ENCODE assay signal across 8 mouse cellular contexts in genomic region chr11:100969744-100970556, GRCm38 (mm10). TPM values are rescaled to one million over a fixed set of nuclear protein-coding genes. Genes with fewer than 3 reads are reported as not detected.
DNase-seq lines count a peak whose midpoint lies in the region; ATAC-seq and TF ChIP-seq lines count a peak whose summit lies in the region.

No protein-coding gene starts in this region.

- no peak for TF ChIP-seq POLR2A in cortical plate, adult 2 months (IDR thresholded peaks at IDR 0.05; ENCODE audit: extremely low read depth, insufficient read depth, low read length)
- TF ChIP-seq POLR2A in lung, adult 2 months (IDR thresholded peaks at IDR 0.05; ENCODE audit: borderline replicate concordance, extremely low read depth, low read depth, low read length) = peak; percentile 49; the same call in 1 of the 2 replicates

- H3K27me3 ChIP-seq in intestine, embryonic 16.5 days (replicated peaks; ENCODE audit: control insufficient read depth, insufficient read depth, low read length) = no peaks in the 10 kb centered on the region
- peaks cover 45% of the 10 kb centered on the region for H3K27me3 ChIP-seq in neural tube, embryonic 14.5 days (ENCODE audit: control insufficient read depth, insufficient read depth, low read length)

- peak overlapping the region; percentile 72 for H3K27ac ChIP-seq in cortical plate, adult 2 months (ENCODE audit: insufficient read depth, low read length)
- H3K27ac ChIP-seq in intestine, embryonic 16.5 days (ENCODE audit: low read length) = peak overlapping the region; percentile 93
- H3K27ac ChIP-seq in neural tube, embryonic 14.5 days (ENCODE audit: low read depth, low read length) = peak overlapping the region; percentile 28; the same call in 1 of the 2 replicates

- WGBS in intestine, embryonic 16.5 days = under 1% methylated on average over 64 of the region's 65 CpGs
- under 1% methylated on average over 65 of the region's 65 CpGs for WGBS in lung, adult 2 months
- WGBS in neural tube, embryonic 14.5 days = 1% methylated on average over 65 of the region's 65 CpGs

- H3K36me3 ChIP-seq in intestine, embryonic 16.5 days (ENCODE audit: control insufficient read depth, insufficient read depth, low read length) = no peaks in the 10 kb centered on the region
- H3K36me3 ChIP-seq in neural tube, embryonic 14.5 days (ENCODE audit: control insufficient read depth, insufficient read depth, low read length) = no peaks in the 10 kb centered on the region

- H3K4me3 ChIP-seq in cortical plate, adult 2 months (ENCODE audit: insufficient read depth, low read length) = peak overlapping the region; percentile 50
- peak overlapping the region; percentile 77 for H3K4me3 ChIP-seq in intestine, embryonic 16.5 days (ENCODE audit: low read length)
- H3K4me3 ChIP-seq in lung, adult 2 months (replicated peaks; ENCODE audit: extremely low read depth, low read depth, low read length) = peak overlapping the region; percentile 94
- peak overlapping the region; percentile 32 for H3K4me3 ChIP-seq in neural tube, embryonic 14.5 days (ENCODE audit: low read depth, low read length)

- H3K9ac ChIP-seq in intestine, embryonic 16.5 days (ENCODE audit: low read depth, low read length) = peak overlapping the region; percentile 85
- H3K9ac ChIP-seq in neural tube, embryonic 14.5 days (replicated peaks; ENCODE audit: low read depth, low read length) = 0 out of 2 replicates have a peak overlapping the region, but pooled peaks have one; percentile 28

- DNase-seq in embryo, embryonic 10 days (ENCODE audit: low spot score) = peak; percentile 57
- DNase-seq in embryo, embryonic 9.5 days (ENCODE audit: extremely low spot score) = no peak
- DNase-seq in heart, adult 18-20 months = peak; percentile 84 to 89
- peak; percentile 75 for DNase-seq in lung, adult 2 months
- DNase-seq in left cerebral cortex, adult 18-20 months (ENCODE audit: low spot score in 2 of 2) = no peak

- H3K4me1 ChIP-seq in cortical plate, adult 2 months (ENCODE audit: control insufficient read depth, insufficient read depth, low read length) = no peaks in the 10 kb centered on the region
- H3K4me1 ChIP-seq in intestine, embryonic 16.5 days (ENCODE audit: control insufficient read depth, insufficient read depth, low read length) = peaks cover 17% of the 10 kb centered on the region; the same call in 1 of the 2 replicates
- peaks cover 4% of the 10 kb centered on the region for H3K4me1 ChIP-seq in lung, adult 2 months (ENCODE audit: control insufficient read depth, insufficient read depth, low read length)
- H3K4me1 ChIP-seq in neural tube, embryonic 14.5 days (ENCODE audit: control insufficient read depth, insufficient read depth, low read length) = no peaks in the 10 kb centered on the region

- H3K9me3 ChIP-seq in intestine, embryonic 16.5 days (ENCODE audit: control insufficient read depth, low read length) = no peaks in the 10 kb centered on the region
- H3K9me3 ChIP-seq in neural tube, embryonic 14.5 days (ENCODE audit: control insufficient read depth, low read length) = no peaks in the 10 kb centered on the region

- ATAC-seq in intestine, embryonic 16.5 days = peak; percentile 78
- no peak for ATAC-seq in neural tube, embryonic 14.5 days (ENCODE audit: low read depth)

- no peak for TF ChIP-seq CTCF in cortical plate, adult 2 months (IDR thresholded peaks at IDR 0.05; ENCODE audit: extremely low read depth, insufficient read depth, low read length)
- TF ChIP-seq CTCF in lung, adult 2 months (IDR thresholded peaks at IDR 0.05; ENCODE audit: insufficient read depth, low read length) = no peak

- H3K4me2 ChIP-seq in intestine, embryonic 16.5 days (ENCODE audit: low read depth, low read length) = peak overlapping the region; percentile 88
- H3K4me2 ChIP-seq in neural tube, embryonic 14.5 days (ENCODE audit: low read depth, low read length) = peak overlapping the region; percentile 46

RNA-seq across cellular contexts. Expression of gene Cavin1, which starts 0.7 kb away (rescaled TPM):
- polyA plus RNA-seq in cortical plate, adult 2 months (2012; rRNA removed) = 20.0 and 21.1 TPM in 2 replicates
- total RNA-seq in heart, adult 18-20 months (2021) = 100 to 1,000 TPM; 192 to 214 TPM
- 214 and 221 TPM in 2 replicates for polyA plus RNA-seq in intestine, embryonic 16.5 days (2015; fragmentation: Nextera tagmentation; extraction: Ambion mirVana)
- 270 and 280 TPM in 2 replicates for polyA plus RNA-seq in lung, adult 2 months (2012; rRNA removed)
- polyA plus RNA-seq in neural tube, embryonic 14.5 days (2014; fragmentation: Nextera tagmentation; extraction: Ambion mirVana) = 5.3 and 20.4 TPM in 2 replicates
- 10 to 100 TPM; 22.7 to 24.9 TPM for total RNA-seq in left cerebral cortex, adult 18-20 months (2021)

RNA-seq across cellular contexts. Expression of gene Stat3, which starts 30.6 kb away (rescaled TPM):
- 33.0 and 38.9 TPM in 2 replicates for polyA plus RNA-seq in cortical plate, adult 2 months (2012; rRNA removed)
- 10 to 100 TPM; 71.8 to 83.2 TPM for total RNA-seq in heart, adult 18-20 months (2021)
- polyA plus RNA-seq in intestine, embryonic 16.5 days (2015; fragmentation: Nextera tagmentation; extraction: Ambion mirVana) = 48.9 and 53.2 TPM in 2 replicates
- polyA plus RNA-seq in lung, adult 2 months (2012; rRNA removed) = 115 and 147 TPM in 2 replicates
- 45.6 and 77.7 TPM in 2 replicates for polyA plus RNA-seq in neural tube, embryonic 14.5 days (2014; fragmentation: Nextera tagmentation; extraction: Ambion mirVana)
- total RNA-seq in left cerebral cortex, adult 18-20 months (2021) = 10 to 100 TPM; 38.8 to 46.7 TPM

RNA-seq across cellular contexts. Expression of gene Atp6v0a1, which starts 39.3 kb away (rescaled TPM):
- 333 and 341 TPM in 2 replicates for polyA plus RNA-seq in cortical plate, adult 2 months (2012; rRNA removed)
- 10 to 100 TPM; 87.1 to 92.2 TPM for total RNA-seq in heart, adult 18-20 months (2021)
- polyA plus RNA-seq in intestine, embryonic 16.5 days (2015; fragmentation: Nextera tagmentation; extraction: Ambion mirVana) = 38.8 and 43.3 TPM in 2 replicates
- polyA plus RNA-seq in lung, adult 2 months (2012; rRNA removed) = 81.9 and 102 TPM in 2 replicates
- 147 and 175 TPM in 2 replicates for polyA plus RNA-seq in neural tube, embryonic 14.5 days (2014; fragmentation: Nextera tagmentation; extraction: Ambion mirVana)
- 100 to 1,000 TPM; 423 to 445 TPM for total RNA-seq in left cerebral cortex, adult 18-20 months (2021)

Comparison
In these comparisons a context has a peak if more than half of its experiments do, and no peak if none do; other contexts are left out.
1. DNase-seq: peak in embryo, embryonic 10 days (single experiment), heart, adult 18-20 months (2 of 2) and lung, adult 2 months (single experiment); none in embryo, embryonic 9.5 days (single experiment) and left cerebral cortex, adult 18-20 months (0 of 2).
2. H3K27ac ChIP-seq: peak in every context shown above with its lines; median percentile 93 in intestine, embryonic 16.5 days; 72 in cortical plate, adult 2 months; 28 in neural tube, embryonic 14.5 days.
3. H3K4me3 ChIP-seq: peak in every context shown above with its lines; median percentile 94 in lung, adult 2 months; 77 in intestine, embryonic 16.5 days; 50 in cortical plate, adult 2 months; 32 in neural tube, embryonic 14.5 days.